Mouse (Mus musculus) MEL (cell line): ENCODE results near the gene Gm20388.

Experiments used
- CHD2 ChIP-seq: IDR thresholded peaks from 2 replicates; pipeline ENCODE4 v1.6.1; 2011; ENCODE audit warnings: low read length, improper control_type of control experiment
- CTCF ChIP-seq, 3 experiments: IDR thresholded peaks in 2 of 3; conservative IDR thresholded peaks in 1 of 3; 2 replicates each; pipeline ENCODE4 v1.5.1; 2011 to 2012; ENCODE audit warnings: low read length in 3 of 3, low read depth in 2 of 3, mild to moderate bottlenecking in 2 of 3, improper control_type of control experiment in 1 of 3, inconsistent platforms in 1 of 3, mixed read lengths in 1 of 3, moderate library complexity in 1 of 3; ENCODE audit not compliant: control insufficient read depth in 1 of 3, insufficient read depth in 1 of 3, poor library complexity in 1 of 3, severe bottlenecking in 1 of 3
- EP300 ChIP-seq, 2 experiments: IDR thresholded peaks; 2 replicates each; pipeline ENCODE4 v1.6.1; 2011; ENCODE audit warnings: improper control_type of control experiment in 2 of 2, low read length in 2 of 2, low read depth in 1 of 2, mild to moderate bottlenecking in 1 of 2
- MAFK ChIP-seq: IDR thresholded peaks from 2 replicates; pipeline ENCODE4 v1.6.1; 2011; ENCODE audit warnings: low read depth, mild to moderate bottlenecking, low read length, improper control_type of control experiment, borderline replicate concordance
- MEF2A ChIP-seq: IDR thresholded peaks from 2 replicates; pipeline ENCODE4 v1.6.1; 2014; ENCODE audit warnings: low read depth, mild to moderate bottlenecking, inconsistent platforms, low read length, improper control_type of control experiment; ENCODE audit not compliant: poor library complexity, insufficient replicate concordance, severe bottlenecking; ENCODE audit errors: extremely low read depth
- NELFE ChIP-seq: IDR thresholded peaks from 2 replicates; pipeline ENCODE4 v1.6.1; 2011; ENCODE audit warnings: low read depth, low read length, improper control_type of control experiment
- POLR2A ChIP-seq, 2 experiments: IDR thresholded peaks; 2 replicates each; pipeline ENCODE4 v1.6.1; 2011 to 2012; ENCODE audit warnings: low read length in 2 of 2, mild to moderate bottlenecking in 2 of 2, control low read depth in 1 of 2, improper control_type of control experiment in 1 of 2, low read depth in 1 of 2, moderate library complexity in 1 of 2; ENCODE audit not compliant: control insufficient read depth in 1 of 2, insufficient read depth in 1 of 2, poor library complexity in 1 of 2
- POLR2AphosphoS2 ChIP-seq: IDR thresholded peaks from 2 replicates; pipeline ENCODE4 v1.6.1; 2011; ENCODE audit warnings: low read length, improper control_type of control experiment
- SMC3 ChIP-seq: IDR thresholded peaks from 2 replicates; pipeline ENCODE4 v1.6.1; 2011; ENCODE audit warnings: low read depth, low read length, improper control_type of control experiment
- TCF12 ChIP-seq: IDR thresholded peaks from 2 replicates; pipeline ENCODE4 v1.6.1; 2014; ENCODE audit warnings: low read depth, mild to moderate bottlenecking, inconsistent platforms, low read length, improper control_type of control experiment, moderate library complexity
- USF1 ChIP-seq: IDR thresholded peaks from 2 replicates; pipeline ENCODE4 v1.6.1; 2014; ENCODE audit warnings: low read depth, mild to moderate bottlenecking, inconsistent platforms, low read length, improper control_type of control experiment, moderate library complexity

DNA sequence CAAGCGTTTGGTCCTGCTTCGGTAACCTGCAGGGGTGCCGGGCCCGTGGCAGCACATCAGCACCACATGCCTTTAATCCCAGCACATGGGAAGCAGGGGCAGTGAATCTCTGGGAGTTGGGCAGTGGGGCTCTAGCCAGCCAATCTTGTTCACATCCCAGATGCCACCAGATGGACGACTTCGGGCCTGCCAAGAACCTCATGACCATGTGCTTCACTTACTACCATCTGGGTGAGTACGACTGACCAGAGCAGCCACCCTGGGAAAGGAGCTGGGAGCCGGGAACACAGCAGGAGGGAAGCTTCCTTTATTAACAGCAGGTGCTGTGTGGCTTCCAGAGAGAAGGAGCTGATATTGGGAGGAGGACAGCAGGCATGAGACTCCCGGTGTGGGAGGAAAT, 240.5 kb downstream of the Gm20388 start:
- TF ChIP-seq EP300 (IDR thresholded peaks at IDR 0.05; ENCODE audit: low read depth in 1 of 2, low read length in 2 of 2) = no peak
- TF ChIP-seq CTCF (IDR thresholded peaks at IDR 0.05 in 2 of 3, conservative IDR thresholded peaks at IDR 0.05 in 1 of 3; ENCODE audit: control insufficient read depth in 1 of 3, insufficient read depth in 1 of 3, low read depth in 2 of 3, low read length in 3 of 3, poor library complexity in 1 of 3, severe bottlenecking in 1 of 3) = no peak
- no peak for TF ChIP-seq POLR2AphosphoS2
- no peak for TF ChIP-seq USF1
- no peak for TF ChIP-seq NELFE
- TF ChIP-seq POLR2A (IDR thresholded peaks at IDR 0.05; ENCODE audit: control insufficient read depth in 1 of 2, insufficient read depth in 1 of 2, low read depth in 1 of 2, low read length in 2 of 2, poor library complexity in 1 of 2) = no peak
- no peak for TF ChIP-seq SMC3
- no peak for TF ChIP-seq TCF12
- no peak for TF ChIP-seq MEF2A
- TF ChIP-seq CHD2 = no peak
- no peak for TF ChIP-seq MAFK
